Mouse (Mus musculus): ENCODE data around the gene Slc8a1.

The Slc8a1 gene

GRCm38 (mm10) chr17:81416361-81417114 lies 321.6 kb downstream of the Slc8a1 start:
- no peak for DNase-seq

- DNase-seq, result no peak
Observed at GRCm38 (mm10) chr17:81412736-81413135, 325.4 kb downstream of the Slc8a1 start.

- no peak for DNase-seq
Observed at GRCm38 (mm10) chr17:81404225-81404624, 334.0 kb downstream of the Slc8a1 start.

GRCm38 (mm10) chr17:81403121-81403520 lies 335.1 kb downstream of the Slc8a1 start:
- DNase-seq, result peak; percentile 47

GRCm38 (mm10) chr17:81402636-81403035 lies 335.5 kb downstream of the Slc8a1 start:
- peak; percentile 70 for DNase-seq

- no peak for DNase-seq
Observed at GRCm38 (mm10) chr17:81400377-81400776, 337.8 kb downstream of the Slc8a1 start.

- DNase-seq, result no peak
Observed at GRCm38 (mm10) chr17:81397434-81397833, 340.7 kb downstream of the Slc8a1 start.

GRCm38 (mm10) chr17:81394124-81394523 lies 344.1 kb downstream of the Slc8a1 start:
- no peak for DNase-seq

- no peak for DNase-seq
Observed at GRCm38 (mm10) chr17:81393040-81393439, 345.1 kb downstream of the Slc8a1 start.

- no peak for DNase-seq
Observed at GRCm38 (mm10) chr17:81391478-81391877, 346.7 kb downstream of the Slc8a1 start.

- no peak for DNase-seq
Observed at GRCm38 (mm10) chr17:81390790-81391189, 347.4 kb downstream of the Slc8a1 start.

GRCm38 (mm10) chr17:81386118-81386517 lies 352.1 kb downstream of the Slc8a1 start:
- DNase-seq, result no peak

GRCm38 (mm10) chr17:81385476-81385875 lies 352.7 kb downstream of the Slc8a1 start:
- DNase-seq, result no peak

- no peak for DNase-seq
Observed at GRCm38 (mm10) chr17:81383461-81383860, 354.7 kb downstream of the Slc8a1 start.

- DNase-seq, result no peak
Observed at GRCm38 (mm10) chr17:81378436-81378835, 359.7 kb downstream of the Slc8a1 start.

GRCm38 (mm10) chr17:81377757-81378299 lies 360.3 kb downstream of the Slc8a1 start:
- DNase-seq, result no peak

GRCm38 (mm10) chr17:81377195-81377594 lies 361.0 kb downstream of the Slc8a1 start:
- no peak for DNase-seq

- DNase-seq, result no peak
Observed at GRCm38 (mm10) chr17:81375901-81376300, 362.3 kb downstream of the Slc8a1 start.

- no peak for DNase-seq
Observed at GRCm38 (mm10) chr17:81369036-81369435, 369.1 kb downstream of the Slc8a1 start.

GRCm38 (mm10) chr17:81368503-81368902 lies 369.7 kb downstream of the Slc8a1 start:
- no peak for DNase-seq

- DNase-seq, result no peak
Observed at GRCm38 (mm10) chr17:81363368-81363767, 374.8 kb downstream of the Slc8a1 start.

- no peak for DNase-seq
Observed at GRCm38 (mm10) chr17:81360571-81360970, 377.6 kb downstream of the Slc8a1 start.

- no peak for DNase-seq
Observed at GRCm38 (mm10) chr17:81360032-81360431, 378.1 kb downstream of the Slc8a1 start.

GRCm38 (mm10) chr17:81336024-81336754 lies 402.0 kb downstream of the Slc8a1 start:
- no peak for DNase-seq
